Mouse (Mus musculus): ENCODE measurements around the gene Acd.
A peak's percentile ranks its signal among the peaks of the same experiment; 100 is the strongest.

Gene Acd

GRCm38 (mm10) chr8:105706426-105706825 is 5.5 kb upstream of the Acd start:
- TF ChIP-seq CTCF (conservative IDR thresholded peaks at IDR 0.05; ENCODE audit: low read length) (no peak), NANOG (IDR thresholded peaks at IDR 0.05; ENCODE audit: borderline replicate concordance, low read length) (no peak)
- Histone ChIP-seq H3K4me1 (replicated peaks; ENCODE audit: low read depth, low read length) (peaks cover 83% of the 10 kb centered on the region), H3K36me3 (ENCODE audit: insufficient read depth, low read length) (peaks cover 37% of the 10 kb centered on the region), H3K9me3 (ENCODE audit: low read length) (no peaks in the 10 kb centered on the region), H3K4me3 (replicated peaks; ENCODE audit: low read length) (no peak overlapping the region), H3K27me3 (ENCODE audit: insufficient read depth, low read length) (no peaks in the 10 kb centered on the region)

GRCm38 (mm10) chr8:105704955-105705354 is 4.1 kb upstream of the Acd start:
- H3K9me3 ChIP-seq (ENCODE audit: low read length), result no peaks in the 10 kb centered on the region
- H3K27me3 ChIP-seq (ENCODE audit: insufficient read depth, low read length), result peaks cover 2% of the 10 kb centered on the region; the same call in 1 of the 2 replicates
- TF ChIP-seq CTCF (conservative IDR thresholded peaks at IDR 0.05; ENCODE audit: low read length) (no peak), POU5F1 (IDR thresholded peaks at IDR 0.05; ENCODE audit: borderline replicate concordance, low read length) (no peak)
- peaks cover 77% of the 10 kb centered on the region for H3K4me1 ChIP-seq (replicated peaks; ENCODE audit: low read depth, low read length)
- peaks cover 37% of the 10 kb centered on the region for H3K36me3 ChIP-seq (ENCODE audit: insufficient read depth, low read length)
- H3K4me3 ChIP-seq (replicated peaks; ENCODE audit: low read length), result no peak overlapping the region

GRCm38 (mm10) chr8:105704146-105704812 is 3.4 kb upstream of the Acd start:
- Histone ChIP-seq H3K4me1 (replicated peaks; ENCODE audit: low read depth, low read length) (peaks cover 77% of the 10 kb centered on the region), H3K36me3 (ENCODE audit: insufficient read depth, low read length) (peaks cover 40% of the 10 kb centered on the region), H3K4me3 (replicated peaks; ENCODE audit: low read length) (peak overlapping the region; percentile 54), H3K9me3 (ENCODE audit: low read length) (no peaks in the 10 kb centered on the region), H3K27me3 (ENCODE audit: insufficient read depth, low read length) (peaks cover 6% of the 10 kb centered on the region; the same call in 1 of the 2 replicates)
- no peak for TF ChIP-seq NANOG (IDR thresholded peaks at IDR 0.05; ENCODE audit: borderline replicate concordance, low read length)
- no peak for TF ChIP-seq CTCF (conservative IDR thresholded peaks at IDR 0.05; ENCODE audit: low read length)
- no peak for TF ChIP-seq POU5F1 (IDR thresholded peaks at IDR 0.05; ENCODE audit: borderline replicate concordance, low read length)

- TF ChIP-seq POU5F1 (IDR thresholded peaks at IDR 0.05; ENCODE audit: borderline replicate concordance, low read length), result no peak
- no peak for TF ChIP-seq CTCF (conservative IDR thresholded peaks at IDR 0.05; ENCODE audit: low read length)
- TF ChIP-seq NANOG (IDR thresholded peaks at IDR 0.05; ENCODE audit: borderline replicate concordance, low read length), result no peak
- H3K9me3 ChIP-seq (ENCODE audit: low read length), result no peaks in the 10 kb centered on the region
- 0 out of 2 replicates have a peak overlapping the region, but pooled peaks have one; percentile 93 for H3K4me3 ChIP-seq (replicated peaks; ENCODE audit: low read length)
- peaks cover 66% of the 10 kb centered on the region for H3K4me1 ChIP-seq (replicated peaks; ENCODE audit: low read depth, low read length)
- H3K27me3 ChIP-seq (ENCODE audit: insufficient read depth, low read length), result peaks cover 6% of the 10 kb centered on the region; the same call in 1 of the 2 replicates
- H3K36me3 ChIP-seq (ENCODE audit: insufficient read depth, low read length), result peaks cover 53% of the 10 kb centered on the region
Measured at GRCm38 (mm10) chr8:105702731-105703415, 2.0 kb upstream of the Acd start.

GRCm38 (mm10) chr8:105702001-105702401 is 1.1 kb upstream of the Acd start:
- H3K4me3 ChIP-seq (replicated peaks; ENCODE audit: low read length), result peak overlapping the region; percentile 93
- no peak for TF ChIP-seq POU5F1 (IDR thresholded peaks at IDR 0.05; ENCODE audit: borderline replicate concordance, low read length)
- TF ChIP-seq NANOG (IDR thresholded peaks at IDR 0.05; ENCODE audit: borderline replicate concordance, low read length), result no peak
- no peaks in the 10 kb centered on the region for H3K9me3 ChIP-seq (ENCODE audit: low read length)
- peaks cover 9% of the 10 kb centered on the region; the same call in 1 of the 2 replicates for H3K27me3 ChIP-seq (ENCODE audit: insufficient read depth, low read length)
- peaks cover 65% of the 10 kb centered on the region for H3K4me1 ChIP-seq (replicated peaks; ENCODE audit: low read depth, low read length)
- peaks cover 61% of the 10 kb centered on the region for H3K36me3 ChIP-seq (ENCODE audit: insufficient read depth, low read length)

- TF ChIP-seq POU5F1 (IDR thresholded peaks at IDR 0.05; ENCODE audit: borderline replicate concordance, low read length) (no peak), NANOG (IDR thresholded peaks at IDR 0.05; ENCODE audit: borderline replicate concordance, low read length) (no peak), CTCF (conservative IDR thresholded peaks at IDR 0.05; ENCODE audit: low read length) (no peak)
- no peaks in the 10 kb centered on the region for H3K9me3 ChIP-seq (ENCODE audit: low read length)
- peaks cover 57% of the 10 kb centered on the region for H3K4me1 ChIP-seq (replicated peaks; ENCODE audit: low read depth, low read length)
- peaks cover 66% of the 10 kb centered on the region for H3K36me3 ChIP-seq (ENCODE audit: insufficient read depth, low read length)
- H3K4me3 ChIP-seq (replicated peaks; ENCODE audit: low read length), result peak overlapping the region; percentile 93
- peaks cover 20% of the 10 kb centered on the region for H3K27me3 ChIP-seq (ENCODE audit: insufficient read depth, low read length)
Measured at GRCm38 (mm10) chr8:105700566-105700965, 336 bp downstream of the Acd start.

GRCm38 (mm10) chr8:105699488-105700215 is 1.2 kb downstream of the Acd start:
- Histone ChIP-seq H3K4me3 (replicated peaks; ENCODE audit: low read length) (peak overlapping the region; percentile 93), H3K27me3 (ENCODE audit: insufficient read depth, low read length) (peaks cover 29% of the 10 kb centered on the region), H3K9me3 (ENCODE audit: low read length) (no peaks in the 10 kb centered on the region), H3K36me3 (ENCODE audit: insufficient read depth, low read length) (peaks cover 64% of the 10 kb centered on the region), H3K4me1 (replicated peaks; ENCODE audit: low read depth, low read length) (peaks cover 59% of the 10 kb centered on the region)
- no peak for TF ChIP-seq CTCF (conservative IDR thresholded peaks at IDR 0.05; ENCODE audit: low read length)
- TF ChIP-seq POU5F1 (IDR thresholded peaks at IDR 0.05; ENCODE audit: borderline replicate concordance, low read length), result no peak
- no peak for TF ChIP-seq NANOG (IDR thresholded peaks at IDR 0.05; ENCODE audit: borderline replicate concordance, low read length)

GRCm38 (mm10) chr8:105698734-105699133 is 2.2 kb downstream of the Acd start:
- TF ChIP-seq NANOG (IDR thresholded peaks at IDR 0.05; ENCODE audit: borderline replicate concordance, low read length) (no peak), CTCF (conservative IDR thresholded peaks at IDR 0.05; ENCODE audit: low read length) (no peak), POU5F1 (IDR thresholded peaks at IDR 0.05; ENCODE audit: borderline replicate concordance, low read length) (no peak)
- Histone ChIP-seq H3K4me3 (replicated peaks; ENCODE audit: low read length) (no peak overlapping the region), H3K36me3 (ENCODE audit: insufficient read depth, low read length) (peaks cover 56% of the 10 kb centered on the region), H3K27me3 (ENCODE audit: insufficient read depth, low read length) (peaks cover 37% of the 10 kb centered on the region), H3K4me1 (replicated peaks; ENCODE audit: low read depth, low read length) (peaks cover 56% of the 10 kb centered on the region), H3K9me3 (ENCODE audit: low read length) (no peaks in the 10 kb centered on the region)
